Mouse (Mus musculus) heart, embryonic 15.5 days (tissue): Measurements from ENCODE around the gene C1qtnf12. TPM values are rescaled to one million over a fixed set of nuclear protein-coding genes. Genes with fewer than 3 reads are reported as not detected.

Experiments
- ATAC-seq: fragments of 200-750 bp; cut with Nextera tagmentation; replicated peaks from 2 replicates; pipeline ENCODE4 v1.8.0; 2017; ENCODE audit warnings: low read depth, moderate TSS enrichment; ENCODE audit not compliant: insufficient number of reproducible peaks, insufficient read depth, low FRiP score
- H3K27ac ChIP-seq: fragments of 300-500 bp; sonication (generic); 2 replicates; pipeline ENCODE4 v1.5.1; 2015; ENCODE audit warnings: mild to moderate bottlenecking, inconsistent platforms
- H3K27me3 ChIP-seq: fragments of 300-500 bp; sonication (generic); 2 replicates; pipeline ENCODE4 v1.6.1; 2015; ENCODE audit warnings: inconsistent platforms
- H3K36me3 ChIP-seq: fragments of 300-500 bp; sonication (generic); 2 replicates; pipeline ENCODE4 v1.6.1; 2015; ENCODE audit warnings: mild to moderate bottlenecking, inconsistent platforms
- H3K4me1 ChIP-seq: fragments of 300-500 bp; sonication (generic); replicated peaks from 2 replicates; pipeline ENCODE4 v1.6.1; 2015; ENCODE audit warnings: inconsistent platforms
- H3K4me2 ChIP-seq: fragments of 300-500 bp; sonication (generic); 2 replicates; pipeline ENCODE4 v1.6.1; 2015; ENCODE audit warnings: inconsistent platforms, mild to moderate bottlenecking, moderate library complexity
- H3K4me3 ChIP-seq: fragments of 300-500 bp; sonication (generic); 2 replicates; pipeline ENCODE4 v1.5.1; 2015; ENCODE audit warnings: mild to moderate bottlenecking, inconsistent platforms
- H3K9ac ChIP-seq: fragments of 300-500 bp; sonication (generic); 2 replicates; pipeline ENCODE4 v1.6.1; 2015; ENCODE audit warnings: mild to moderate bottlenecking, inconsistent platforms
- H3K9me3 ChIP-seq: fragments of 300-500 bp; sonication (generic); replicated peaks from 2 replicates; pipeline ENCODE4 v1.6.1; 2016; ENCODE audit warnings: inconsistent platforms
- WGBS: fragments of 180-500 bp; shearing (Covaris S2); methylation state at CpG from one replicate; pipeline ENCODE4 v1.1.7; 2015; ENCODE audit warnings: mixed read lengths; 5-methylcytosine and 5-hydroxymethylcytosine counted together
- polyA plus RNA-seq: library from polyadenylated mRNA; unstranded; fragments of >200 nt; fragmentation: Nextera tagmentation; extraction: Ambion mirVana; gene quantifications from 2 replicates; pipeline ENCODE4 v1.2.1, GENCODE M21; 2015

The C1qtnf12 gene
- polyA plus RNA-seq, 1 experiment from 2014 or later = 24.9 TPM

- Histone ChIP-seq H3K4me3 (no peak overlapping the region), H3K9me3 (no peaks in the 10 kb centered on the region), H3K9ac (no peak overlapping the region), H3K36me3 (peaks cover 10% of the 10 kb centered on the region; the same call in 1 of the 2 replicates), H3K27ac (no peak overlapping the region), H3K4me1 (no peaks in the 10 kb centered on the region), H3K4me2 (no peak overlapping the region), H3K27me3 (no peaks in the 10 kb centered on the region)
- 85% methylated on average over 5 of the region's 5 CpGs for WGBS
- ATAC-seq = no peak
Measured at GRCm38 (mm10) chr4:155970286-155970685, 8.2 kb downstream of the C1qtnf12 start.

GRCm38 (mm10) chr4:155972651-155973050 lies 10.5 kb downstream of the C1qtnf12 start:
- Histone ChIP-seq H3K27ac (no peak overlapping the region), H3K4me3 (no peak overlapping the region), H3K9me3 (no peaks in the 10 kb centered on the region), H3K36me3 (no peaks in the 10 kb centered on the region), H3K4me1 (no peaks in the 10 kb centered on the region), H3K27me3 (no peaks in the 10 kb centered on the region), H3K9ac (no peak overlapping the region), H3K4me2 (no peak overlapping the region)
- ATAC-seq = no peak
- 69% methylated on average over 6 of the region's 6 CpGs for WGBS

- H3K27me3 ChIP-seq = no peaks in the 10 kb centered on the region
- H3K9ac ChIP-seq = no peak overlapping the region
- no peak overlapping the region for H3K4me3 ChIP-seq
- 62% methylated on average over 2 of the region's 2 CpGs for WGBS
- no peaks in the 10 kb centered on the region for H3K9me3 ChIP-seq
- H3K4me1 ChIP-seq = no peaks in the 10 kb centered on the region
- ATAC-seq = no peak
- no peak overlapping the region for H3K27ac ChIP-seq
- no peak overlapping the region for H3K4me2 ChIP-seq
- no peaks in the 10 kb centered on the region for H3K36me3 ChIP-seq
Measured at GRCm38 (mm10) chr4:155973239-155973638, 11.1 kb downstream of the C1qtnf12 start.

DNA sequence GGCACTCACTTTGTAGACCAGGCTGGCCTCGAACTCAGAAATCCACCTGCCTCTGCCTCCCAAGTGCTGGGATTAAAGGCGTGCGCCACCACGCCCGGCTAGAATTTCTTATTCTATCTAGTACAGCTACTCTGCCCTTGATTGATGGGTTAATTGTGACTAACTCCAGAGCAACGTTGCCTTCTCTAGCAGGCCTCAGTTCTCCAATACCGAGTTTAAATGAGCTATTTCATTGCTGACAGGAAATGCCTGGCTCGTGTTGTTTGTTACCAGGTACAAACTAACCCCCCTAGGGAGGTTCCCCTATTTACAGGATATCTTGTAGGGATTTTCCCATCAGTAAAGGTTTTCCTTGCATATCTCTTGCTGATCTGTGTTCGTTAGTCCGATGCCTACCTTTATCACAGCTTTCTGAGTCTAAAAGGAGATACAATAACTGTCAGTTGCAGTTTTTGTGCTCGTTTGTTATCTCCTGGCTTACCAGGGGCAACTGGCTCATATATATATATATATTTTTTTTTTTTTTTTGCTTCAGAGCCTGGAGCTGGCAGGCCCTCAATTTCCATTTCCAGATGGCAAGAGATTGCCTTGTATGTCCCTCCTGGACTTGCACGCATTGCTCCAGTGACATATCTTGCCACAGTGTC lies 19.4 kb downstream of the C1qtnf12 start:
- WGBS = 69% methylated on average over 12 of the region's 12 CpGs
- no peak for ATAC-seq
- Histone ChIP-seq H3K27ac (no peak overlapping the region), H3K36me3 (no peaks in the 10 kb centered on the region), H3K9ac (no peak overlapping the region), H3K4me2 (no peak overlapping the region), H3K4me1 (no peaks in the 10 kb centered on the region), H3K27me3 (no peaks in the 10 kb centered on the region), H3K9me3 (no peaks in the 10 kb centered on the region), H3K4me3 (no peak overlapping the region)

DNA sequence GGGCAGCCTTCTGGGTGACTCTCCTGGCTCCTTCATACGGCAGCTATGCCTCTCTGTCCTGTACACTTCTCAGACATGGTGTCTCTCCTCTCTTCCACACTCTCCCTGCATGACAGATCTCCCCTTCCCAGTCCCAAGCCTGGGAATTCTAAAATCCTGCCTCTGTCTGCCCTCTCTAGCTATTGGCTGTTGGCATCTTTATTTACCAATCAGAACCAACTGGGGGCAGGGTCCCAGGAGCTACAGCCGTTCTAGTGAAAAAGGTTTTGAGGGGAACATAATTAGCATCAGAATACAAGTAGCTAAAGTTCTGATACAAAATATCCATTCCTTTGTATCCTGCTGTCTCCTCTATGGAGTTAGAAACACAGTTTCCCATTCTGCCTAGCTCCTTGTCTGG lies 21.7 kb downstream of the C1qtnf12 start:
- Histone ChIP-seq H3K27me3 (no peaks in the 10 kb centered on the region), H3K4me1 (no peaks in the 10 kb centered on the region), H3K27ac (no peak overlapping the region), H3K9ac (no peak overlapping the region), H3K36me3 (no peaks in the 10 kb centered on the region), H3K4me2 (no peak overlapping the region), H3K9me3 (no peaks in the 10 kb centered on the region), H3K4me3 (no peak overlapping the region)
- ATAC-seq = no peak
- 19% methylated on average over 2 of the region's 2 CpGs for WGBS

DNA sequence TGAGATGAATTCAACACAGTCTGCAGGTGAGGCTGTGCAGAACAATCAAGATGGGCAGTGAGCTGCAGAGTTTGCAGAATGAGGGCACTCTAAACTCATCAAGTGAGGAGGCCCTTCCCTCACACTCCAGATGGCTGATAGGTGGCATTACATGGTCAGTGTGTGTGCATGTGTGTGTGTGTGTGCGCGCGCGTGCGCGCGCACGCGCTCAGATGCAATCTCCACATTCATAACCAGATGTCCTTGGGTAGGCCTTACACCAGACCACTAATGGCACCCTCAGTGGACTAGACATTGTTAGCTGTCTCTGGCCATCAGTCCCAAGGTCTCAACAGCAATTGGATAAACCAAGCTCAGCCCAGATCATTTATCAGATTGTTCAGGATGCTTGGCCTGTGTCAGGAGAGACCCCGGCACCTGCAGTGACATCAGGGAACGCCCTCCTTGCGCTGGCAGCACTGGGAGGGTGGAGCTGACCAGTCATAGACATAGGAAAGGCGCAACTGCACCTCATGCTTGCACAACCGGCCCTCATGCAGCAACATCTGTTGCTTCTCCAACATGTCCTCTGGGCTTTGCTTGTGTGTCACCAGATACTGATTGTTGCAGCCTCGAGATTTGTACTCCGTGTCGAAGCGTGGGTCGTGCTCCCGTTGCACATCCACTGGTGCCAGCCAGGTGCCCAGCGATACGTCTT lies 29.2 kb downstream of the C1qtnf12 start:
- H3K27me3 ChIP-seq = no peaks in the 10 kb centered on the region
- peak overlapping the region; percentile 92 for H3K4me2 ChIP-seq
- H3K36me3 ChIP-seq = peaks cover under 1% of the 10 kb centered on the region; the same call in 1 of the 2 replicates
- no peaks in the 10 kb centered on the region for H3K9me3 ChIP-seq
- H3K4me1 ChIP-seq = peaks cover 24% of the 10 kb centered on the region
- H3K27ac ChIP-seq = peak overlapping the region; percentile 98; the same call in 1 of the 2 replicates
- WGBS = 82% methylated on average over 22 of the region's 22 CpGs
- peak overlapping the region; percentile 79 for H3K9ac ChIP-seq
- peak overlapping the region; percentile 70 for H3K4me3 ChIP-seq
- ATAC-seq = no peak

GRCm38 (mm10) chr4:155991908-155992230 lies 29.8 kb downstream of the C1qtnf12 start:
- no peaks in the 10 kb centered on the region for H3K9me3 ChIP-seq
- peaks cover 24% of the 10 kb centered on the region for H3K4me1 ChIP-seq
- H3K36me3 ChIP-seq = peaks cover 5% of the 10 kb centered on the region; the same call in 1 of the 2 replicates
- no peaks in the 10 kb centered on the region for H3K27me3 ChIP-seq
- 20% methylated on average over 37 of the region's 37 CpGs for WGBS
- peak overlapping the region; percentile 92 for H3K4me2 ChIP-seq
- ATAC-seq = 0 out of 2 replicates have a peak, but pooled peaks have one; percentile 0
- H3K27ac ChIP-seq = peak overlapping the region; percentile 98
- H3K4me3 ChIP-seq = peak overlapping the region; percentile 70
- peak overlapping the region; percentile 79 for H3K9ac ChIP-seq

- H3K4me1 ChIP-seq = peaks cover 24% of the 10 kb centered on the region
- H3K27me3 ChIP-seq = no peaks in the 10 kb centered on the region
- peak; percentile 88 for ATAC-seq
- no peaks in the 10 kb centered on the region for H3K9me3 ChIP-seq
- H3K36me3 ChIP-seq = peaks cover 10% of the 10 kb centered on the region; the same call in 1 of the 2 replicates
- peak within 1 kb of the TSS; percentile 70 for H3K4me3 ChIP-seq
- peak within 1 kb of the TSS; percentile 98 for H3K27ac ChIP-seq
- under 1% methylated on average over 96 of the region's 99 CpGs for WGBS
- H3K9ac ChIP-seq = peak within 1 kb of the TSS; percentile 84
- peak within 1 kb of the TSS; percentile 92 for H3K4me2 ChIP-seq
Measured at GRCm38 (mm10) chr4:155992241-155992905, 30.3 kb downstream of the C1qtnf12 start, which contains the start of the genes B3galt6 and Sdf4. Gene B3galt6 (minus strand): TSS chr4:155992649. Gene Sdf4 (plus strand): TSS chr4:155992872.

GRCm38 (mm10) chr4:155992906-155993547 lies 30.9 kb downstream of the C1qtnf12 start:
- Histone ChIP-seq H3K9me3 (no peaks in the 10 kb centered on the region), H3K4me3 (peak overlapping the region; percentile 70), H3K4me2 (peak overlapping the region; percentile 72), H3K27me3 (no peaks in the 10 kb centered on the region), H3K4me1 (peaks cover 24% of the 10 kb centered on the region), H3K36me3 (peaks cover 17% of the 10 kb centered on the region), H3K27ac (peak overlapping the region; percentile 98), H3K9ac (peak overlapping the region; percentile 84)
- WGBS = under 1% methylated on average over 70 of the region's 70 CpGs
- ATAC-seq = peak; percentile 84

DNA sequence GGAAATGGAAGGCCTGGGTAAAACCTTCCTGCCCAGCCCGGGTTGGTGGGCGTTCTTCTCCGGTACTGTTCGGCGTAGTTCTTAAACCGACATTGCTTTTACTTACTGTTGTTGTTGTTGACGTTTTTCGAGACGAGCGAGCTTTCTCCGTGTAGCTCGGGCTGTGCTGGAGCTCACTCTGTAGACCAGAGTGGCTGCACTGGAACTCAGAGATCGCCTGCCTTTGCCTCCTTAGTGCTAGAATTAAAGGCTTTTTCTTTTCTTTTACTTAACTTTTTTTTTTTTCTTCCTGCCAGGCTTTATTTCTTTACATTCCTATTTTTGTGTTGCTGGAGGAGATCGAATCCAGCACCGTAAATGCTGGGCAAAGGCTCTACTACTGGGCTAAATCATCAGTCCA lies 31.5 kb downstream of the C1qtnf12 start:
- peak overlapping the region; percentile 70 for H3K4me3 ChIP-seq
- 3% methylated on average over 15 of the region's 15 CpGs for WGBS
- H3K9ac ChIP-seq = peak overlapping the region; percentile 84
- no peaks in the 10 kb centered on the region for H3K27me3 ChIP-seq
- H3K4me2 ChIP-seq = peak overlapping the region; percentile 72
- peak overlapping the region; percentile 98 for H3K27ac ChIP-seq
- H3K4me1 ChIP-seq = peaks cover 24% of the 10 kb centered on the region
- peaks cover 23% of the 10 kb centered on the region for H3K36me3 ChIP-seq
- ATAC-seq = no peak
- no peaks in the 10 kb centered on the region for H3K9me3 ChIP-seq

DNA sequence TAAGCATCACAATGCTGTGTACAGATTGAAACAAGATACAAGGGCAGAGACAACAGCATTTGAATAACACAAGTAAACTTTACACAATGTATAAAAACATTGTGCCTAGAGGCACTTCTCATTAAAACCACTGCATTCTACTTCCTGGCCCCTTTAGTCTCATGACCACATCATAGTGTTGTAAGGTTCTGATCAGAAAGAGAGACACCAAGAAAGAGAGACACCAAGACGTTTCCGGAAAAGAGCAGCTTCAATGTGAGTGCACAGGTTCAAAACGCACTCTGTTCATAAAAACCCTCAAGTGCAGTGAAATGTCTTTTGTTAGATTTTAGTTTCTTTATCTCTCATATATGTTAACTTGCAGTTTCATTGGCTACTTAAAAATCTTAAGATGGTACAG lies 42.0 kb downstream of the C1qtnf12 start:
- Histone ChIP-seq H3K9ac (no peak overlapping the region), H3K4me1 (no peaks in the 10 kb centered on the region), H3K4me2 (no peak overlapping the region), H3K4me3 (no peak overlapping the region), H3K27ac (no peak overlapping the region), H3K9me3 (no peaks in the 10 kb centered on the region), H3K27me3 (no peaks in the 10 kb centered on the region), H3K36me3 (peaks cover 87% of the 10 kb centered on the region)
- 88% methylated on average over 3 of the region's 3 CpGs for WGBS
- no peak for ATAC-seq
